Mouse (Mus musculus) testis, adult 2 months (tissue): ENCODE results near the gene Gmeb2. TPM values are rescaled to one million over a fixed set of nuclear protein-coding genes. Genes with fewer than 3 reads are reported as not detected.

Experiments used
- H3K27ac ChIP-seq: fragments of 200-500 bp; 2 replicates; pipeline ENCODE4 v1.5.1; 2012; ENCODE audit warnings: low read depth, low read length; ENCODE audit not compliant: control insufficient read depth, insufficient read depth
- H3K27me3 ChIP-seq: fragments of 200-500 bp; 2 replicates; pipeline ENCODE4 v1.6.1; 2012; ENCODE audit warnings: mild to moderate bottlenecking, low read length, moderate library complexity; ENCODE audit not compliant: control insufficient read depth, insufficient read depth
- H3K36me3 ChIP-seq: fragments of 200-500 bp; 2 replicates; pipeline ENCODE4 v1.6.1; 2012; ENCODE audit warnings: mild to moderate bottlenecking, low read length; ENCODE audit not compliant: control insufficient read depth, insufficient read depth
- H3K4me1 ChIP-seq: fragments of 200-500 bp; 2 replicates; pipeline ENCODE4 v1.6.1; 2012; ENCODE audit warnings: low read length; ENCODE audit not compliant: control insufficient read depth, insufficient read depth
- H3K4me3 ChIP-seq: fragments of 200-500 bp; 2 replicates; pipeline ENCODE4 v1.5.1; 2012; ENCODE audit warnings: low read depth, mild to moderate bottlenecking, low read length, moderate library complexity, mixed read lengths; ENCODE audit not compliant: control insufficient read depth
- CTCF ChIP-seq: fragments of 200-500 bp; IDR thresholded peaks from 2 replicates; pipeline ENCODE4 v1.5.1; 2012; ENCODE audit warnings: low read depth, mild to moderate bottlenecking, inconsistent platforms, low read length, moderate library complexity; ENCODE audit not compliant: control insufficient read depth, insufficient read depth, insufficient replicate concordance
- POLR2A ChIP-seq: fragments of 200-500 bp; IDR thresholded peaks from 2 replicates; pipeline ENCODE4 v1.6.1; 2012; ENCODE audit warnings: low read depth, mild to moderate bottlenecking, inconsistent platforms, low read length, moderate library complexity; ENCODE audit not compliant: control insufficient read depth
- polyA plus RNA-seq: library from polyadenylated mRNA; depleted of rRNA; stranded (reverse); fragments of >200 nt; gene quantifications from 2 replicates; pipeline ENCODE4 v1.2.3, GENCODE M21; 2012

Gmeb2 gene
- polyA plus RNA-seq, 1 experiment: 10.2 TPM

DNA sequence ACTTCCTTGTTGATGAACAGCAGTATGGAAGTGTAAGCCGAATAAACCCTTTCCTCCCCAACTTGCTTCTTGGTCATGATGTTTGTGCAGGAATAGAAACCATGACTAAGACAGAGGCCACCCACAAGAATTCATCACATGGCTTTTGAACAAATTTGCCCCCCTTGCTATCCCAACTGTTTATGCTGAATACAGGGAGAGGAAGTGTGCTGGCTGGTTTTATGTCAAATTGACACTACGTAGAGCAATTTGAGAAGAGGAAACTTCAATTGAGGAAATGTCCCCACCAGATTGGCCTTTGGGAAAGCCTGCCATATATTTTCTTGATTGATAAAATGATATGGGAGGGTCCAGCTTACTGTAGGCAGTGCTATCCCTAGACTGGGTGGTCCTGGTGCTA, 14.0 kb downstream of the Gmeb2 start:
- Histone ChIP-seq H3K4me3 (no peak overlapping the region), H3K4me1 (no peaks in the 10 kb centered on the region), H3K36me3 (no peaks in the 10 kb centered on the region; the same call in 1 of the 2 replicates), H3K27ac (no peak overlapping the region), H3K27me3 (no peaks in the 10 kb centered on the region)
- TF ChIP-seq POLR2A (no peak), CTCF (no peak)

DNA sequence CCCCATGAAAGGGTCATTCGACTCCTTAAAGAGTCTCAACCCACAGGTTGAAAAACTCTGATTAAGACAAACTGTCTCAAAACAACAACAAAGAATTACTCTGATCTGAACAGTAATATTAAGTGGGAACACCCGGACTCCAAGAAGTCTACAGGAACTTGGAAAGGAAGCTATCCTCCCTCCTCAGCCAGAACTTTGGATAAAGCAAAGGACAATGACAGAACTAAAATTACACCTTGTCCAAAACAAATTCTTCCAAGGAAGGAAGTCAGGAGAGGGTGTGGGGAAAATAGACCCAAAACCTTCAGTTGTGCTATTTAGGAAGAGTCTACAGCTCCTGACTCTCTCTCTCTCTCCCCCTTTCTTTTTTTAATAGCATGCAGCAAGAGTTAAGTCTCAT, 15.7 kb downstream of the Gmeb2 start:
- no peak overlapping the region for H3K4me3 ChIP-seq
- no peaks in the 10 kb centered on the region; the same call in 1 of the 2 replicates for H3K36me3 ChIP-seq
- H3K27ac ChIP-seq: no peak overlapping the region
- TF ChIP-seq CTCF (no peak), POLR2A (no peak)
- H3K27me3 ChIP-seq: no peaks in the 10 kb centered on the region
- H3K4me1 ChIP-seq: no peaks in the 10 kb centered on the region

DNA sequence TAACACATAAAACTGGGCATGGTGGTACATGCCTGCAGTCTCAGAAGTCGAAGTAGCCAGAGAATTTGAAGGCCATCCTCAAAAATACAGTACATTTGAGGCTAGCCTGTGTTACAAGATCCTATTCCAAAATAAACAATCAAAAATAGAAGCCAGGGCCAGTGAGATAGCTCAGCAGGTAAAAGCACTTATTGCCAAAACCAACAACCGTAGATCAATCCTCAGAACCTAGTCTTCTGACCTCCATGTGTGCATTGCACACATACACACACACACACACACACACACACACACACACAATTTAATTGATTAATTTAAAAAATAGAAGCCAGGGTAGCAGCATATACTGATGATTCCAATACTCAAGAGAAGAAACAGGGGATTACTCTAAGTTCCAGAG, 21.0 kb downstream of the Gmeb2 start:
- no peak overlapping the region for H3K4me3 ChIP-seq

DNA sequence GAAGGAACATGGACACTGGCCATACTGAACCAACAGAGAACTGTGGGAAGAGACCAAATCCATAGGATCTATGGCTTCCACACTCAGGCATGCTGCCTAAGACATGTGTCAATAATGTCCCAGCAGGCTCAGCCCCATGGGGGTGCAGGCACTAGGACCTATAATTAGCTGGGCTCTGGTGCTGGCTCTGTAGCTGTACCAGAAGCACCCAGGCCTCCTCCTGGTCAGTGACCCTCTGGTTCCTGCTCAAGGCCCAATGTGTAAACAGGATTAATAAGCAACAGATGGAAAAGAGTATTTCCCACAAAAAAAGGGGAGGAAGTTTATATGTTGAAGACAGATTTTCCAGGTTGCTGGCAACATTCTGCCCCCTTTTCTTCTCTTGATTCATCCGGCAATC, 34.6 kb downstream of the Gmeb2 start:
- Histone ChIP-seq H3K4me1 (no peaks in the 10 kb centered on the region), H3K36me3 (no peaks in the 10 kb centered on the region; the same call in none of the 2 replicates), H3K4me3 (no peak overlapping the region), H3K27ac (no peak overlapping the region), H3K27me3 (no peaks in the 10 kb centered on the region)
- TF ChIP-seq CTCF: no peak
- TF ChIP-seq POLR2A: no peak

More for the DNA sequence above, 21.0 kb downstream of the Gmeb2 start:
- Histone ChIP-seq H3K36me3 (no peaks in the 10 kb centered on the region), H3K27ac (no peak overlapping the region), H3K4me1 (no peaks in the 10 kb centered on the region), H3K27me3 (no peaks in the 10 kb centered on the region)
- TF ChIP-seq POLR2A: no peak
- no peak for TF ChIP-seq CTCF

DNA sequence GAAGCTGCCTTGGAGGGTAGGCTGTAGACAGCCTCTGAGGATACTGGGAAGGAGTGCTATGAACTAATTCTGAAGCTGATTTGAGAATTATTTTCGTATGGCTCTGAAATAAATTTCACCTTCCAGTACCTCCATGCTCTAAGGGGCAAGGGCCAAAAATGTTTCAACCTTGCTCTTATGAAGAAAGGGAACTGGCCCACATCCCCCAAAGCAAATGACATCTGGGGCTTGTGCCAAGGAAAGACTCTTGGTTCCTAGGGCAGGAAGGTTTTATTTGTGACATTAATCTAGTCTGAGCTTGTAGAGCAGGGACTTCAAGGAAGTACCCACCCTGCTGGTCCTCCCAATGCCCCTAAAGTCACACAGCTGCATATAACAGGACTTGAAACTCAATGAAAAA, 36.0 kb downstream of the Gmeb2 start:
- Histone ChIP-seq H3K4me3 (no peak overlapping the region), H3K27ac (no peak overlapping the region), H3K36me3 (no peaks in the 10 kb centered on the region; the same call in none of the 2 replicates), H3K27me3 (no peaks in the 10 kb centered on the region), H3K4me1 (no peaks in the 10 kb centered on the region)
- TF ChIP-seq POLR2A: no peak
- no peak for TF ChIP-seq CTCF

DNA sequence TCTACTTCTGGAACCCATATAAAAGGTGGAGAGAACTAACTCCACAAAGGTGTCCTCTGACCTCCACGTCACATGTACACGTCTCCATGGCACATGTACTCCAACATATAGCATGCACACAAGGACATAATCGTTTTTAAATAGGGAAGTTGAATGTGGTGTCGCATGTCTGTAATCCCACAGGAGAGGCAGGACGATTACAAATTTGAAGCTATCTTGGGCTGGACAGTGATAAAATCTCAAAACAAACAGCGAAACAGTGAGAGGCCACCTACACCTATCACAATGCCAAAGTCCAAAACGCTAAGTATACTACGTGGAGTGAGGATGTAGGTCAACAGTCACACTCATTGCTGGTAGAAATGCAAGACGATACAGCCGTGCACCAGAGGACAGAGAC, 38.6 kb downstream of the Gmeb2 start:
- TF ChIP-seq POLR2A: no peak
- no peak for TF ChIP-seq CTCF
- Histone ChIP-seq H3K27ac (no peak overlapping the region), H3K4me3 (no peak overlapping the region), H3K36me3 (no peaks in the 10 kb centered on the region), H3K4me1 (no peaks in the 10 kb centered on the region), H3K27me3 (no peaks in the 10 kb centered on the region)

DNA sequence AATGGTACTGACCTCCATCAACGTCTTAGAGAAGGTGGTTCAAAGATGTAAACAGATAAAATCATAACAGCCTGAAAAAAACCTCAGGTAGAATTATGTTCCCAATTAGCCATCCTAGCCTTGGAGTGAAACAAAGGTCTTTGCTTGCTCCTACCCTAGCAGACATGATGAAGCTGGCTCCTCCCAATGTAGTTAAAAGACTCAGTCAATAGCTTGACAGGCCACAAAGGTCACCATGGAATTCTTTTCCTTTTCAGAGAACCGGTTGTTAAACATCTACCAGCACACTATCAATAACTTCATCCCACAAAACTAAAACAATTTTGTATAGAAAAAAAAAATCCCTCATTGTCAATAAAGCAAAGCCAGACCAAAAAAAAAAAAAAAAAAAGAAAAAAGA, 42.8 kb downstream of the Gmeb2 start:
- no peaks in the 10 kb centered on the region for H3K36me3 ChIP-seq
- no peak for TF ChIP-seq CTCF
- TF ChIP-seq POLR2A: no peak

More for the DNA sequence above, 42.8 kb downstream of the Gmeb2 start:
- no peak overlapping the region for H3K27ac ChIP-seq
- H3K27me3 ChIP-seq: no peaks in the 10 kb centered on the region
- no peaks in the 10 kb centered on the region for H3K4me1 ChIP-seq
- no peak overlapping the region for H3K4me3 ChIP-seq
